Mouse (Mus musculus) layer of hippocampus, adult 2 months (tissue): Measurements from ENCODE around the gene Ripk3. TPM values are rescaled to one million over a fixed set of nuclear protein-coding genes. Genes with fewer than 3 reads are reported as not detected.

ENCODE experiments used
- DNase-seq, 2 experiments: peaks; one replicate each; pipeline ENCODE4 v3.0.0; 2022; ENCODE audit warnings: low spot score in 2 of 2
- H3K27ac ChIP-seq: fragments of 200-600 bp; 2 replicates; pipeline ENCODE4 v1.8.1; 2022
- H3K4me3 ChIP-seq: fragments of 200-600 bp; 2 replicates; pipeline ENCODE4 v1.8.1; 2022; ENCODE audit warnings: mild to moderate bottlenecking
- CTCF ChIP-seq: fragments of 200-600 bp; conservative IDR thresholded peaks from 2 replicates; pipeline ENCODE4 v1.8.1; 2022; ENCODE audit warnings: antibody characterized with exemption, mild to moderate bottlenecking, moderate library complexity
- total RNA-seq, 2 experiments: library from RNA; stranded (reverse); gene quantifications; 2 replicates each; pipeline ENCODE4 v1.2.3; 2021

Ripk3 gene
- total RNA-seq, 2 experiments from 2014 or later, result 1.2 to 2.9 TPM

- peak overlapping the region; percentile 55 for H3K4me3 ChIP-seq
- no peak for DNase-seq
- no peak for TF ChIP-seq CTCF
Observed at GRCm38 (mm10) chr14:55824001-55824480, 35.4 kb upstream of the Ripk3 start.

GRCm38 (mm10) chr14:55822991-55823762 is 34.5 kb upstream of the Ripk3 start, which contains the start of gene Nfatc4:
Gene Nfatc4 (plus strand): TSS chr14:55823144.
- DNase-seq, result no peak
- H3K27ac ChIP-seq, result peak within 1 kb of the TSS; percentile 76
- TF ChIP-seq CTCF, result no peak
- peak within 1 kb of the TSS; percentile 55 for H3K4me3 ChIP-seq

More at GRCm38 (mm10) chr14:55824001-55824480, 35.4 kb upstream of the Ripk3 start:
- peak overlapping the region; percentile 76 for H3K27ac ChIP-seq

GRCm38 (mm10) chr14:55822435-55822990 is 33.8 kb upstream of the Ripk3 start:
- Histone ChIP-seq H3K27ac (peak overlapping the region; percentile 76), H3K4me3 (peak overlapping the region; percentile 55)
- DNase-seq, result peak; percentile 34 to 59
- peak; percentile 95 for TF ChIP-seq CTCF

- no peak overlapping the region for H3K27ac ChIP-seq
- no peak for TF ChIP-seq CTCF
- no peak for DNase-seq
- no peak overlapping the region for H3K4me3 ChIP-seq
Observed at GRCm38 (mm10) chr14:55820576-55820975, 31.9 kb upstream of the Ripk3 start.

- Histone ChIP-seq H3K4me3 (no peak overlapping the region), H3K27ac (no peak overlapping the region)
- DNase-seq, result no peak
- no peak for TF ChIP-seq CTCF
Observed at GRCm38 (mm10) chr14:55819845-55820405, 31.3 kb upstream of the Ripk3 start.

GRCm38 (mm10) chr14:55815310-55815751 is 26.7 kb upstream of the Ripk3 start:
- H3K4me3 ChIP-seq, result peak overlapping the region; percentile 43
- TF ChIP-seq CTCF, result no peak
- DNase-seq, result no peak
- H3K27ac ChIP-seq, result no peak overlapping the region

- DNase-seq, result no peak
- Histone ChIP-seq H3K27ac (no peak overlapping the region), H3K4me3 (peak overlapping the region; percentile 43)
Observed at GRCm38 (mm10) chr14:55814885-55815284, 26.2 kb upstream of the Ripk3 start.

GRCm38 (mm10) chr14:55795380-55796163 is 6.9 kb upstream of the Ripk3 start:
- TF ChIP-seq CTCF, result no peak
- no peak overlapping the region for H3K4me3 ChIP-seq
- no peak overlapping the region for H3K27ac ChIP-seq
- DNase-seq, result no peak

More at GRCm38 (mm10) chr14:55814885-55815284, 26.2 kb upstream of the Ripk3 start:
- no peak for TF ChIP-seq CTCF

GRCm38 (mm10) chr14:55793946-55794345 is 5.3 kb upstream of the Ripk3 start:
- Histone ChIP-seq H3K4me3 (no peak overlapping the region), H3K27ac (no peak overlapping the region)
- no peak for TF ChIP-seq CTCF
- no peak for DNase-seq

GRCm38 (mm10) chr14:55793461-55793860 is 4.8 kb upstream of the Ripk3 start:
- no peak for DNase-seq
- no peak for TF ChIP-seq CTCF
- Histone ChIP-seq H3K4me3 (no peak overlapping the region), H3K27ac (no peak overlapping the region)

GRCm38 (mm10) chr14:55787731-55788130 is 934 bp downstream of the Ripk3 start:
- Histone ChIP-seq H3K27ac (no peak overlapping the region), H3K4me3 (no peak overlapping the region)
- DNase-seq, result no peak
- TF ChIP-seq CTCF, result no peak

GRCm38 (mm10) chr14:55785195-55785594 is 3.5 kb downstream of the Ripk3 start:
- no peak overlapping the region for H3K27ac ChIP-seq
- TF ChIP-seq CTCF, result peak; percentile 42
- DNase-seq, result no peak
- H3K4me3 ChIP-seq, result no peak overlapping the region

GRCm38 (mm10) chr14:55783958-55784235 is 4.8 kb downstream of the Ripk3 start, which contains the start of gene Adcy4:
Gene Adcy4 (minus strand): TSS chr14:55784095.
- no peak for DNase-seq
- peak within 1 kb of the TSS; percentile 68 for H3K27ac ChIP-seq
- TF ChIP-seq CTCF, result no peak
- peak within 1 kb of the TSS; percentile 49 for H3K4me3 ChIP-seq
